Mouse (Mus musculus) frontal cortex, postnatal 14 days (tissue): ENCODE data around the gene Sae1.

Experiments used
- DNase-seq, 2 experiments: peaks; one replicate each; pipeline ENCODE4 v3.0.0; 2022; ENCODE audit warnings: low spot score in 2 of 2

The Sae1 gene

GRCm38 (mm10) chr7:16357602-16358001 is 30.0 kb downstream of the Sae1 start:
- no peak for DNase-seq

- no peak for DNase-seq
Measured at GRCm38 (mm10) chr7:16355854-16356594, 31.6 kb downstream of the Sae1 start.

- no peak for DNase-seq
Measured at GRCm38 (mm10) chr7:16349999-16350398, 37.6 kb downstream of the Sae1 start.

GRCm38 (mm10) chr7:16345297-16345696 is 42.3 kb downstream of the Sae1 start:
- DNase-seq = no peak

- no peak for DNase-seq
Measured at GRCm38 (mm10) chr7:16344598-16344997, 43.0 kb downstream of the Sae1 start.

GRCm38 (mm10) chr7:16337733-16338132 is 49.9 kb downstream of the Sae1 start:
- no peak for DNase-seq

GRCm38 (mm10) chr7:16329146-16329545 is 58.5 kb downstream of the Sae1 start:
- no peak for DNase-seq

GRCm38 (mm10) chr7:16326607-16326971 is 61.0 kb downstream of the Sae1 start:
- no peak for DNase-seq

- DNase-seq = peak in 1 of 2 experiments; percentile 30
Measured at GRCm38 (mm10) chr7:16325920-16326606, 61.5 kb downstream of the Sae1 start.

- no peak for DNase-seq
Measured at GRCm38 (mm10) chr7:16324661-16325060, 62.9 kb downstream of the Sae1 start.

GRCm38 (mm10) chr7:16320479-16320878 is 67.1 kb downstream of the Sae1 start:
- DNase-seq = no peak

- DNase-seq = no peak
Measured at GRCm38 (mm10) chr7:16319216-16319615, 68.4 kb downstream of the Sae1 start.

- DNase-seq = no peak
Measured at GRCm38 (mm10) chr7:16317094-16317493, 70.5 kb downstream of the Sae1 start.

- DNase-seq = no peak
Measured at GRCm38 (mm10) chr7:16315222-16315759, 72.3 kb downstream of the Sae1 start.

- DNase-seq = no peak
Measured at GRCm38 (mm10) chr7:16314221-16314775, 73.3 kb downstream of the Sae1 start.

- peak; percentile 65 to 66 for DNase-seq
Measured at GRCm38 (mm10) chr7:16313481-16314220, 74.0 kb downstream of the Sae1 start.

- DNase-seq = peak in 1 of 2 experiments; percentile 42
Measured at GRCm38 (mm10) chr7:16312672-16313311, 74.8 kb downstream of the Sae1 start.

GRCm38 (mm10) chr7:16312011-16312671 is 75.5 kb downstream of the Sae1 start:
- no peak for DNase-seq

GRCm38 (mm10) chr7:16311453-16312004 is 76.1 kb downstream of the Sae1 start:
- no peak for DNase-seq
